8 mouse cellular contexts compared by ENCODE assay signal in genomic region chr7:132325549-132326331, GRCm38 (mm10). TPM values are rescaled to one million over a fixed set of nuclear protein-coding genes. Genes with fewer than 3 reads are reported as not detected.
DNase-seq lines count a peak whose midpoint lies in the region; ATAC-seq and TF ChIP-seq lines count a peak whose summit lies in the region.

No protein-coding gene starts in this region.

- H3K4me1 ChIP-seq in heart, adult 2 months (ENCODE audit: control insufficient read depth, insufficient read depth, low read length), result no peaks in the 10 kb centered on the region; the same call in 1 of the 2 replicates
- 0 out of 2 replicates have a peak, but pooled peaks cover 3% of the 10 kb centered on the region for H3K4me1 ChIP-seq in heart, embryonic 11.5 days (ENCODE audit: control insufficient read depth, insufficient read depth, low read length)
- peaks cover 11% of the 10 kb centered on the region for H3K4me1 ChIP-seq in kidney, embryonic 15.5 days

- intact Hi-C loops in heart, adult 2 months (cut with DNase I), result no loop called here

- H3K9me3 ChIP-seq in heart, embryonic 11.5 days (replicated peaks; ENCODE audit: control insufficient read depth, low read length), result no peaks in the 10 kb centered on the region
- H3K9me3 ChIP-seq in kidney, embryonic 15.5 days (replicated peaks), result no peaks in the 10 kb centered on the region

- in situ Hi-C loops in Patski (cut with MboI; ENCODE audit: low pct_unique_long_range_greater_than_20kb), result no loop called here

- H3K4me2 ChIP-seq in heart, embryonic 11.5 days, result no peak overlapping the region
- no peak overlapping the region for H3K4me2 ChIP-seq in kidney, embryonic 15.5 days

- POLR2A ChIA-PET in Patski (lab: Charles Lee), result interaction anchor here (0.7 to 1.7 kb wide), 5 partner anchors 10 to 103 kb away, joined by 3 to 9 read pairs (median 4); partner anchors contain the start of gene Chst15

- no peaks in the 10 kb centered on the region for H3K27me3 ChIP-seq in heart, adult 2 months (ENCODE audit: control insufficient read depth, insufficient read depth, low read length)
- peaks cover 4% of the 10 kb centered on the region; the same call in 1 of the 2 replicates for H3K27me3 ChIP-seq in heart, embryonic 11.5 days (ENCODE audit: control insufficient read depth, insufficient read depth, low read length)
- H3K27me3 ChIP-seq in Patski, result no peaks in the 10 kb centered on the region
- 0 out of 2 replicates have a peak, but pooled peaks cover 3% of the 10 kb centered on the region for H3K27me3 ChIP-seq in kidney, embryonic 15.5 days

- H3K27ac ChIP-seq in heart, adult 2 months, result no peak overlapping the region
- no peak overlapping the region for H3K27ac ChIP-seq in heart, embryonic 11.5 days (ENCODE audit: low read depth, low read length)
- peak overlapping the region; percentile 67 for H3K27ac ChIP-seq in kidney, embryonic 15.5 days

- H3K36me3 ChIP-seq in heart, adult 2 months (ENCODE audit: control insufficient read depth, insufficient read depth, low read length), result no peaks in the 10 kb centered on the region
- H3K36me3 ChIP-seq in heart, embryonic 11.5 days (ENCODE audit: control insufficient read depth, insufficient read depth, low read length), result no peaks in the 10 kb centered on the region
- H3K36me3 ChIP-seq in kidney, embryonic 15.5 days, result no peaks in the 10 kb centered on the region

- CTCF ChIA-PET in Patski (lab: Charles Lee), result interaction anchor here (0.9 to 2.1 kb wide), 6 partner anchors 9 to 226 kb away, joined by 3 to 11 read pairs (median 4); partner anchors contain the start of gene Chst15

- TF ChIP-seq EP300 in heart, adult 2 months (IDR thresholded peaks at IDR 0.05; ENCODE audit: insufficient read depth, low read depth, low read length), result no peak

- no peaks in the 10 kb centered on the region for H3K79me2 ChIP-seq in heart, adult 2 months (replicated peaks; ENCODE audit: control insufficient read depth, insufficient read depth, low read length)

- 23% methylated on average over 5 of the region's 5 CpGs for WGBS in heart, adult 2 months
- WGBS in heart, embryonic 11.5 days (ENCODE audit: insufficient replicate concordance), result 53% methylated on average over 5 of the region's 5 CpGs
- 57% methylated on average over 5 of the region's 5 CpGs for WGBS in kidney, embryonic 15.5 days

- no peak overlapping the region for H3K4me3 ChIP-seq in heart, adult 2 months
- no peak overlapping the region for H3K4me3 ChIP-seq in heart, embryonic 11.5 days (ENCODE audit: low read depth, low read length)
- H3K4me3 ChIP-seq in kidney, embryonic 15.5 days (replicated peaks), result no peak overlapping the region

- DNase-seq in heart, adult 2 months, result peak; percentile 63 to 68
- peak; percentile 90 for DNase-seq in Patski (ENCODE audit: low read depth, low spot score)
- DNase-seq in skeletal muscle tissue, adult 2 months (ENCODE audit: low read depth, low spot score), result peak; percentile 47
- no peak for DNase-seq in right cerebral cortex, postnatal 36 days (ENCODE audit: low spot score in 2 of 2)
- no peak for DNase-seq in retina, postnatal 1 day

- TF ChIP-seq POLR2A in heart, adult 2 months (IDR thresholded peaks at IDR 0.05; ENCODE audit: insufficient read depth, low read depth, low read length), result no peak

- no peak for TF ChIP-seq CTCF in heart, adult 2 months (IDR thresholded peaks at IDR 0.05)
- no peak for TF ChIP-seq CTCF in Patski (IDR thresholded peaks at IDR 0.05)

- no peak for ATAC-seq in heart, embryonic 11.5 days (replicated peaks; ENCODE audit: insufficient number of reproducible peaks, low FRiP score, low TSS enrichment)
- ATAC-seq in Patski, result peak; percentile 56
- peak; percentile 30; the same call in 1 of the 2 replicates for ATAC-seq in erythroblast, adult 5-6 weeks (replicated peaks; ENCODE audit: low FRiP score, poor library complexity, severe bottlenecking)
- peak; percentile 71 for ATAC-seq in kidney, embryonic 15.5 days (replicated peaks; ENCODE audit: low FRiP score)

- no peak overlapping the region for H3K9ac ChIP-seq in heart, adult 2 months (ENCODE audit: low read depth, low read length)
- H3K9ac ChIP-seq in heart, embryonic 11.5 days (ENCODE audit: low read depth, low read length), result no peak overlapping the region
- H3K9ac ChIP-seq in kidney, embryonic 15.5 days, result no peak overlapping the region

RNA-seq across cellular contexts. Expression of gene Chst15, which starts 8.7 kb away (rescaled TPM):
- 1 to 10 TPM; 6.8 to 7.3 TPM for total RNA-seq in heart, adult 2 months (2021)
- 6.3 and 7.0 TPM in 2 replicates for polyA plus RNA-seq in heart, adult 2 months (2012; rRNA removed)
- 2.4 and 3.3 TPM in 2 replicates for polyA plus RNA-seq in heart, embryonic 11.5 days (2014; fragmentation: Nextera tagmentation; extraction: Ambion mirVana)
- polyA plus RNA-seq in Patski (2021), result 14.3 TPM
- 3.6 and 4.8 TPM in 2 replicates for total RNA-seq in erythroblast, adult 5-6 weeks (2015; ENCODE audit: low replicate concordance)
- total RNA-seq in erythroblast, adult 5-6 weeks (2017; ENCODE audit: low replicate concordance), result 3.6 and 6.7 TPM in 2 replicates
- polyA plus RNA-seq in kidney, embryonic 15.5 days (2015; fragmentation: Nextera tagmentation; extraction: Ambion mirVana), result 17.8 and 19.3 TPM in 2 replicates

Comparison
In these comparisons a context has a peak if more than half of its experiments do, and no peak if none do; other contexts are left out.
1. DNase-seq: peak in heart, adult 2 months (2 of 2), Patski (single experiment) and skeletal muscle tissue, adult 2 months (single experiment); none in right cerebral cortex, postnatal 36 days (0 of 2) and retina, postnatal 1 day (single experiment).